Mouse (Mus musculus) kidney, adult 2 months (tissue): ENCODE results near the gene Pfpl.

Source experiments
- CTCF ChIP-seq: fragments of 200-500 bp; conservative IDR thresholded peaks from 2 replicates; pipeline ENCODE4 v1.5.1; 2011; ENCODE audit warnings: low read depth, mild to moderate bottlenecking, control low read depth, low read length, moderate library complexity, mixed read lengths; ENCODE audit not compliant: insufficient read depth, insufficient read length
- POLR2A ChIP-seq: fragments of 200-500 bp; IDR thresholded peaks from one replicate; pipeline ENCODE4 v1.6.1; 2011; ENCODE audit warnings: low read depth, low read length, control low read depth

- TF ChIP-seq CTCF = peak; percentile 56
- TF ChIP-seq POLR2A = no peak
These were observed 39.7 kb downstream of the Pfpl start for GRCm38 (mm10) chr19:12467436-12467835.
